Mouse (Mus musculus) ES-Bruce4 (cell line): ENCODE data around the gene Tmem181a.
"Not testable (repeated sequence)": the region's sequence is repeated elsewhere in the genome, so short reads cannot be mapped to it uniquely, and the experiment has no call there.

Source experiments
- CTCF ChIP-seq: IDR thresholded peaks from one replicate; pipeline ENCODE4 v1.8.1; 2011; ENCODE audit warnings: low read depth, low read length
- POLR2A ChIP-seq: IDR thresholded peaks from one replicate; pipeline ENCODE4 v1.8.1; 2011; ENCODE audit warnings: low read length; ENCODE audit not compliant: insufficient read depth

- TF ChIP-seq CTCF, POLR2A: not testable (repeated sequence)
Measured at GRCm38 (mm10) chr17:6297060-6297795, 40.6 kb downstream of the Tmem181a start.
